ENCODE assay signal across 8 mouse cellular contexts in the genomic region with DNA sequence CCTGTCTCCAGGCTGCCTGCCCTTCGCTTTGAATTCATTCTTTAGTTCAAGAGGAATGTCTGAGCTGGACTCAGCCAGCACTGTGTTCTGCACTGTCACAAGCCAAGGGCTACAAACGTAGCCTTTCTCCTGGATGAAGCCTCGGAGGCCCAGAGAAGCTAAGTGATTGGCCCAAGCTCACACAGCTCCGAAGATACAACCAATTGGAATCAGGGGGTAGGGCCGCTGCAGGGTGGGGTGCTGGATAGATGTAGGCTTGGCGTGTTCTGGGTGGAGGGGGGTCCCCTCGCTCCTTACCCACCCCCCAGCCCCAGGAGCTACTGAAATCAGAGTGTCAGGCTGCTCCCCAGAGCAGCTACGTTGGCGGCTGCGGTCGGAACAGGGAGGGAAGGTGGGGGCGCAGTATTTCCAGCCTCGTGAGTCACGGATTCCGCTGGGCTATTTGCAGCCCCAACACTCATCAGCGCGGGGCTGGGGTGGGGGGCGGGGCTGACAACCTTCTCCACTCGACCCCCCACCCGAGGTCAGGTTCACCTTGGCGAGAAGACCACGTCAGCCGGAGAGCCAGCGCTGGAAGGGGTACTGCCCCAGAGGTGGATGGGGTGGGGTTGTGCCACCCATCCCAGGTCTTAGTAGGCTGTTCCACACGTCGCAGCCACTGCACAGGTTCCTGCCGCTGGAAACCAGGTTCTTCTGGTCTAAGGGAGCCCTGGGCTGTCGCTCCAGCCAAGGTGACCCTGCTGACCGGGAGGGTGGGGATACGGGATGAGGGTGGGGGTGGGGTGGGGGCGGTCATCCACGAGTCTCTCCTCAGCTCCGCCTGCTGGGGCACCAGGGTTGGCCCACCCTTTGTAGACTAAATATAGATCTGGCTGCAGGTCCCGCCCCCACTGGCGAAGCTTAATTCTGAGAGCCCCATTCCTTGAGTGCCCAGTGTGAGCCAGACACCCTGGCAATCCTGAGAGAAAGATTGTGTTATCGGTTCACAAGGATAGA. TPM values are rescaled to one million over a fixed set of nuclear protein-coding genes. Genes with fewer than 3 reads are reported as not detected.
DNase-seq lines count a peak whose midpoint lies in the region; ATAC-seq and TF ChIP-seq lines count a peak whose summit lies in the region.

No protein-coding gene starts in this region.

- peak overlapping the region; percentile 45 for H3K4me3 ChIP-seq in hindbrain, postnatal 0 days (ENCODE audit: low read length)

- H3K9ac ChIP-seq in hindbrain, postnatal 0 days (replicated peaks; ENCODE audit: low read length), result peak overlapping the region; percentile 72

- TF ChIP-seq CTCF in hindbrain, postnatal 0 days (IDR thresholded peaks at IDR 0.05; ENCODE audit: low read depth), result no peak

- H3K36me3 ChIP-seq in hindbrain, postnatal 0 days (ENCODE audit: insufficient read depth, low read length), result no peaks in the 10 kb centered on the region

- DNase-seq in R1 (ENCODE audit: low read depth, low spot score), result peak; percentile 88
- peak; percentile 62 to 73 for DNase-seq in cerebellum, postnatal 10 days
- DNase-seq in gastrocnemius, adult 18-20 months (ENCODE audit: low spot score), result peak; percentile 78
- peak; percentile 79 for DNase-seq in hindbrain, postnatal 0 days (ENCODE audit: low spot score)
- peak; percentile 73 for DNase-seq in left cerebral cortex, adult 11 months (ENCODE audit: low spot score)
- peak; percentile 41 to 61 for DNase-seq in lung, postnatal 4 days
- peak; percentile 81 to 85 for DNase-seq in right cerebral cortex, postnatal 36 days (ENCODE audit: low spot score in 2 of 2)
- DNase-seq in urinary bladder, postnatal 10 days (ENCODE audit: low spot score), result no peak

- no peaks in the 10 kb centered on the region; the same call in 1 of the 2 replicates for H3K4me1 ChIP-seq in hindbrain, postnatal 0 days (ENCODE audit: insufficient read depth, low read length)

- no peaks in the 10 kb centered on the region for H3K27me3 ChIP-seq in hindbrain, postnatal 0 days (ENCODE audit: insufficient read depth, low read length)

- no peaks in the 10 kb centered on the region for H3K9me3 ChIP-seq in hindbrain, postnatal 0 days (ENCODE audit: low read length)

- H3K27ac ChIP-seq in hindbrain, postnatal 0 days, result peak overlapping the region; percentile 81

- H3K4me2 ChIP-seq in hindbrain, postnatal 0 days (ENCODE audit: low read depth, low read length), result peak overlapping the region; percentile 70

- ATAC-seq in hindbrain, postnatal 0 days, result peak; percentile 93

- 3% methylated on average over 33 of the region's 36 CpGs for WGBS in hindbrain, postnatal 0 days

RNA-seq across cellular contexts. Expression of gene Hspb7, which starts 5.2 kb away (rescaled TPM):
- 100 to 1,000 TPM; 331 to 560 TPM for total RNA-seq in gastrocnemius, adult 18-20 months (2021)
- total RNA-seq in hindbrain, postnatal 0 days (2014; rRNA removed), result 0.32 TPM in 1 of 2 replicates, not detected in the other
- 0.06 and 0.08 TPM in 2 replicates for polyA plus RNA-seq in hindbrain, postnatal 0 days (2015; fragmentation: Nextera tagmentation; extraction: Ambion mirVana)

RNA-seq across cellular contexts. Expression of gene Clcnkb, which starts 10.0 kb away (rescaled TPM):
- under 1 TPM in 1 of 2 experiments, not detected in 1; 0.40 TPM for total RNA-seq in gastrocnemius, adult 18-20 months (2021)
- 5.0 TPM in 1 of 2 replicates, not detected in the other for total RNA-seq in hindbrain, postnatal 0 days (2014; rRNA removed)
- 0.19 and 0.38 TPM in 2 replicates for polyA plus RNA-seq in hindbrain, postnatal 0 days (2015; fragmentation: Nextera tagmentation; extraction: Ambion mirVana)

RNA-seq across cellular contexts. Expression of gene Srarp, which starts 10.1 kb away (rescaled TPM):
- total RNA-seq in gastrocnemius, adult 18-20 months (2021), result 1 to 10 TPM in 1 of 2 experiments, under 1 TPM in 1; 0.87 to 1.0 TPM
- 5.8 and 9.9 TPM in 2 replicates for total RNA-seq in hindbrain, postnatal 0 days (2014; rRNA removed)
- 0.33 and 0.54 TPM in 2 replicates for polyA plus RNA-seq in hindbrain, postnatal 0 days (2015; fragmentation: Nextera tagmentation; extraction: Ambion mirVana)

RNA-seq across cellular contexts. Expression of gene Zbtb17, which starts 18.7 kb away (rescaled TPM):
- total RNA-seq in gastrocnemius, adult 18-20 months (2021), result 10 to 100 TPM; 29.2 to 32.2 TPM
- 34.8 and 36.2 TPM in 2 replicates for total RNA-seq in hindbrain, postnatal 0 days (2014; rRNA removed)
- 28.2 and 28.8 TPM in 2 replicates for polyA plus RNA-seq in hindbrain, postnatal 0 days (2015; fragmentation: Nextera tagmentation; extraction: Ambion mirVana)

RNA-seq across cellular contexts. Expression of gene Clcnka, which starts 27.3 kb away (rescaled TPM):
- not detected for total RNA-seq in gastrocnemius, adult 18-20 months (2021)
- 1.1 and 1.2 TPM in 2 replicates for total RNA-seq in hindbrain, postnatal 0 days (2014; rRNA removed)
- 0.95 and 0.98 TPM in 2 replicates for polyA plus RNA-seq in hindbrain, postnatal 0 days (2015; fragmentation: Nextera tagmentation; extraction: Ambion mirVana)

Comparison
In these comparisons a context has a peak if more than half of its experiments do, and no peak if none do; other contexts are left out.
1. RNA of gene Hspb7, which starts 5.2 kb away (total RNA-seq): 331 to 560 TPM in gastrocnemius, adult 18-20 months; 0.32 TPM in hindbrain, postnatal 0 days; every median in the first group is over 100 times any median in the second.